Mouse (Mus musculus): ENCODE measurements around the gene Cnot8. TPM values are rescaled to one million over a fixed set of nuclear protein-coding genes. Genes with fewer than 3 reads are reported as not detected.

Cnot8 gene
- total RNA-seq, 2 experiments from 2014 or later = 40.1 to 65.7 TPM

DNA sequence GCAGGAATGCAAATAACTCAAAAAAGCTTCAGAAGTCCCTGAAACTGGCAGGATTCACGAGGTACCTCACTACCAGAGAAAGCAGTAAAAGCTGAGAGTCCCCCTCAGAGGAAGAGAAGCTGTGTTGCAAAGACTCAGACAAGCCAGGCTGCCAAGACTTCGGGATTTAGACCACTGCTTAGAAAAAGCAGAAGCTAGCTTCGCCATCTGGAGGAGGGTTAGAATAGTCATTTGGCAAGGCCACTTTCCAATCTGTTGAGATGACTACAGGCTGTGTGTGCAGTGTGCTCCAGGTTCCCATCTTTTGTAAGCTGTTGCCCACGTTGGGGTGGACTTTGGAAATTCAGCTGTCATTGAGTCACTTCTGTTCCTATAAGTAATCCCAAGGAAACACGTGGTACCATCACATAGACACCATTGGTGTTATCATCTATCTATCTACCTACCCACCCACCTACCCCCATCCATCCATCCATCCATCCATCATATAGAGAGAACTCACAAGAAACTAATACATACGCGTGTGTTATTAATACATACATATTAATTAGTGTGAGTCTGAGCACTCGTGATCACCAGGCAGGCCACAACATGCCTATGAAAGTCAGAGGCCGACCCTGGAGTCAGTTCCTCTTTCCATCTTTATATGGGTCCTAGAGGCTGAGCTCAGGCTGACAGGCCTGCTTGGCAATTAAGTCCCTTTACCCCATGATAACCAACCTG, 39.9 kb downstream of the Cnot8 start:
- ATAC-seq (replicated peaks; ENCODE audit: low FRiP score, low TSS enrichment, poor library complexity, severe bottlenecking) = no peak

- ATAC-seq (replicated peaks; ENCODE audit: low FRiP score, low TSS enrichment, poor library complexity, severe bottlenecking) = peak; percentile 81
Observed at GRCm38 (mm10) chr11:58146241-58146640, 42.3 kb downstream of the Cnot8 start.

- no peak for ATAC-seq (replicated peaks; ENCODE audit: low FRiP score, low TSS enrichment, poor library complexity, severe bottlenecking)
Observed at GRCm38 (mm10) chr11:58155458-58155857, 51.5 kb downstream of the Cnot8 start.

- peak; percentile 78 for ATAC-seq (replicated peaks; ENCODE audit: low FRiP score, low TSS enrichment, poor library complexity, severe bottlenecking)
Observed at GRCm38 (mm10) chr11:58156871-58157270, 52.9 kb downstream of the Cnot8 start.

- ATAC-seq (replicated peaks; ENCODE audit: low FRiP score, low TSS enrichment, poor library complexity, severe bottlenecking) = no peak
Observed at GRCm38 (mm10) chr11:58165072-58165471, 61.1 kb downstream of the Cnot8 start.

GRCm38 (mm10) chr11:58167822-58168166, 63.8 kb downstream of the Cnot8 start:
- ATAC-seq (replicated peaks; ENCODE audit: low FRiP score, low TSS enrichment, poor library complexity, severe bottlenecking) = no peak

Other genes with a start within 250 kb of the Cnot8 start
- gene Larp1, start 95.1 kb upstream of the Cnot8 start, total RNA-seq (2014; fragmentation: Nextera tagmentation) = 138 and 152 TPM in 2 replicates
- 50.4 and 67.2 TPM in 2 replicates for gene Larp1, start 95.1 kb upstream of the Cnot8 start, total RNA-seq (2017)
- not detected in 2 replicates for gene Gm12248, start 11.0 kb upstream of the Cnot8 start, total RNA-seq (2014; fragmentation: Nextera tagmentation)
- not detected in 2 replicates for gene Gm12248, start 11.0 kb upstream of the Cnot8 start, total RNA-seq (2017)
- gene Gemin5, start 64.4 kb downstream of the Cnot8 start, total RNA-seq (2014; fragmentation: Nextera tagmentation) = 43.2 and 51.7 TPM in 2 replicates
- 43.4 and 57.0 TPM in 2 replicates for gene Gemin5, start 64.4 kb downstream of the Cnot8 start, total RNA-seq (2017)
- gene Mrpl22, start 67.5 kb downstream of the Cnot8 start, total RNA-seq (2014; fragmentation: Nextera tagmentation) = 75.6 and 84.9 TPM in 2 replicates
- gene Mrpl22, start 67.5 kb downstream of the Cnot8 start, total RNA-seq (2017) = 49.6 and 76.6 TPM in 2 replicates
- 12.8 and 15.3 TPM in 2 replicates for gene Igtp, start 95.4 kb downstream of the Cnot8 start, total RNA-seq (2014; fragmentation: Nextera tagmentation)
- 11.5 and 12.3 TPM in 2 replicates for gene Igtp, start 95.4 kb downstream of the Cnot8 start, total RNA-seq (2017)
- 1.2 and 6.1 TPM in 2 replicates for gene Irgm2, start 95.5 kb downstream of the Cnot8 start, total RNA-seq (2014; fragmentation: Nextera tagmentation)
- 2.9 and 3.7 TPM in 2 replicates for gene Irgm2, start 95.5 kb downstream of the Cnot8 start, total RNA-seq (2017)
- gene 4930438A08Rik, start 170.6 kb downstream of the Cnot8 start, total RNA-seq (2014; fragmentation: Nextera tagmentation) = 2.3 TPM in 1 of 2 replicates, not detected in the other
- gene 4930438A08Rik, start 170.6 kb downstream of the Cnot8 start, total RNA-seq (2017) = 0.19 TPM in 1 of 2 replicates, not detected in the other
- 34.0 and 66.1 TPM in 2 replicates for gene Zfp692, start 202.9 kb downstream of the Cnot8 start, total RNA-seq (2014; fragmentation: Nextera tagmentation)
- gene Zfp692, start 202.9 kb downstream of the Cnot8 start, total RNA-seq (2017) = 25.0 and 26.7 TPM in 2 replicates
- 60.9 and 65.9 TPM in 2 replicates for gene Zfp672, start 226.2 kb downstream of the Cnot8 start, total RNA-seq (2014; fragmentation: Nextera tagmentation)
- 28.5 and 30.9 TPM in 2 replicates for gene Zfp672, start 226.2 kb downstream of the Cnot8 start, total RNA-seq (2017)
- gene Sh3bp5l, start 226.6 kb downstream of the Cnot8 start, total RNA-seq (2014; fragmentation: Nextera tagmentation) = 12.8 and 13.8 TPM in 2 replicates
- gene Sh3bp5l, start 226.6 kb downstream of the Cnot8 start, total RNA-seq (2017) = 10.4 and 20.9 TPM in 2 replicates

Data from megakaryocyte-erythroid progenitor cell, adult 5-6 weeks (primary cell).